Mouse (Mus musculus): Measurements from ENCODE around the gene Baiap3. TPM values are rescaled to one million over a fixed set of nuclear protein-coding genes. Genes with fewer than 3 reads are reported as not detected.
"Not testable (repeated sequence)": the region's sequence is repeated elsewhere in the genome, so short reads cannot be mapped to it uniquely, and the experiment has no call there.

Gene Baiap3
- polyA plus RNA-seq, 1 experiment from 2014 or later, result 1.8 TPM

- DNase-seq (ENCODE audit: low spot score); H3K36me3 ChIP-seq (ENCODE audit: control insufficient read depth, insufficient read depth, low read length): not testable (repeated sequence)
- 95% methylated on average over 5 of the region's 11 CpGs for WGBS
Observed at GRCm38 (mm10) chr17:25231621-25232020, 24.5 kb downstream of the Baiap3 start.

GRCm38 (mm10) chr17:25230700-25231099 lies 25.5 kb downstream of the Baiap3 start:
- Histone ChIP-seq H3K9me3 (ENCODE audit: control insufficient read depth, low read length) (no peaks in the 10 kb centered on the region), H3K27me3 (ENCODE audit: control insufficient read depth, insufficient read depth, low read length) (no peaks in the 10 kb centered on the region), H3K27ac (ENCODE audit: low read depth, low read length) (no peak overlapping the region), H3K4me3 (ENCODE audit: low read depth, low read length) (no peak overlapping the region), H3K4me1 (ENCODE audit: control insufficient read depth, insufficient read depth, low read length) (no peaks in the 10 kb centered on the region), H3K4me2 (ENCODE audit: low read depth) (no peak overlapping the region), H3K9ac (ENCODE audit: low read length) (no peak overlapping the region), H3K36me3 (ENCODE audit: control insufficient read depth, insufficient read depth, low read length) (peaks cover 9% of the 10 kb centered on the region; the same call in 1 of the 2 replicates)
- no peak for DNase-seq (ENCODE audit: low spot score)
- ATAC-seq (ENCODE audit: insufficient read depth, low FRiP score, low TSS enrichment), result no peak
- 96% methylated on average over 3 of the region's 3 CpGs for WGBS

More at GRCm38 (mm10) chr17:25231621-25232020, 24.5 kb downstream of the Baiap3 start:
- H3K9me3 ChIP-seq (ENCODE audit: control insufficient read depth, low read length); H3K4me2 ChIP-seq (ENCODE audit: low read depth); H3K9ac ChIP-seq (ENCODE audit: low read length); H3K27me3 ChIP-seq (ENCODE audit: control insufficient read depth, insufficient read depth, low read length); H3K4me3 ChIP-seq (ENCODE audit: low read depth, low read length); H3K4me1 ChIP-seq (ENCODE audit: control insufficient read depth, insufficient read depth, low read length); H3K27ac ChIP-seq (ENCODE audit: low read depth, low read length): not testable (repeated sequence)
- 0 out of 2 replicates have a peak, but pooled peaks have one; percentile 20 for ATAC-seq (ENCODE audit: insufficient read depth, low FRiP score, low TSS enrichment)

GRCm38 (mm10) chr17:25230014-25230655 lies 26.0 kb downstream of the Baiap3 start:
- not testable (repeated sequence) for DNase-seq (ENCODE audit: low spot score); H3K9me3 ChIP-seq (ENCODE audit: control insufficient read depth, low read length); H3K4me1 ChIP-seq (ENCODE audit: control insufficient read depth, insufficient read depth, low read length); H3K36me3 ChIP-seq (ENCODE audit: control insufficient read depth, insufficient read depth, low read length); H3K4me2 ChIP-seq (ENCODE audit: low read depth); H3K9ac ChIP-seq (ENCODE audit: low read length); ATAC-seq (ENCODE audit: insufficient read depth, low FRiP score, low TSS enrichment); H3K27ac ChIP-seq (ENCODE audit: low read depth, low read length); H3K4me3 ChIP-seq (ENCODE audit: low read depth, low read length); H3K27me3 ChIP-seq (ENCODE audit: control insufficient read depth, insufficient read depth, low read length)
- WGBS, result 83% methylated on average over 13 of the region's 17 CpGs

DNA sequence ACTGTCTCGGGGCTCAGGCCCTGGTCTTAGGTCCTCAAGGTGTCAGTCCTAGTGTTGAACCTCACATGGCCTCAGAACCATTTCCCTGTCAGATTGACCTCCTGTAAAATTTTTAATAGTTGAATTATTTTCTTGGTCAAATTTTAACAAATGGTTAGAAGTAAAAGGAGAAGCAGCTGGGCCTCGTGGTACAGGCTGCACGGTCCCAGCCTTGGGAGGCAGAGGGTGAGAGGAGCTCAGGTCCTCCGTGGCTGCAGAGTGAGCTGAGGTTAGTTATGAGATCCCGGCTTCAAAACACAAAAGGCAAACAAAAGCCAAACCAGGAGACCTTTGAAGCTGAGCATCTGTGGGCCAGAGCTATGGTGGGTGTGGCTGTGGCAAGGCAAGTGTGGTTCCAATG lies 28.2 kb downstream of the Baiap3 start:
- no peak overlapping the region for H3K9ac ChIP-seq (ENCODE audit: low read length)
- ATAC-seq (ENCODE audit: insufficient read depth, low FRiP score, low TSS enrichment), result no peak

DNA sequence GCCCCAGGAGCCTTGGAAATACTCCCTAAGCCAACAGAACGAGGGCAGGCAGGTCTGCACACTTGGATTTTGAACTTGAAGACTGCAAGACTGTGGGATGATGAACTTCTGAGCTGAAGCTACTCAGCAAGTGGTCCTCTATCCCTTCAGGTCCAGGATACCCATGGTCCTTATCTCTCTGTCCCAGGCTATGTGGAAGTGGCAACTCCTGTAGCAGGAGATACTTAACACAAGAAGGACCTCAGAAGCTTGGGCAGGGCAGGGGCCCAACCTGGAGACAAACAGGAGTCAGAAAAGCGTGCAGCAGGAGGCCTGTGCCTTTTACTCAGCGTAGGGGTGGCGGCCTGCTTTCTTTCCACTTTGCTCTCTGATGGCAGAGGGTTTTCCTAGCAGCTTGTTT lies 30.5 kb downstream of the Baiap3 start:
- Histone ChIP-seq H3K9ac (ENCODE audit: low read length) (no peak overlapping the region), H3K27ac (ENCODE audit: low read depth, low read length) (no peak overlapping the region), H3K27me3 (ENCODE audit: control insufficient read depth, insufficient read depth, low read length) (no peaks in the 10 kb centered on the region), H3K9me3 (ENCODE audit: control insufficient read depth, low read length) (no peaks in the 10 kb centered on the region), H3K4me2 (ENCODE audit: low read depth) (no peak overlapping the region), H3K4me3 (ENCODE audit: low read depth, low read length) (no peak overlapping the region), H3K36me3 (ENCODE audit: control insufficient read depth, insufficient read depth, low read length) (no peaks in the 10 kb centered on the region; the same call in 1 of the 2 replicates), H3K4me1 (ENCODE audit: control insufficient read depth, insufficient read depth, low read length) (peaks cover 5% of the 10 kb centered on the region)
- no peak for ATAC-seq (ENCODE audit: insufficient read depth, low FRiP score, low TSS enrichment)
- no peak for DNase-seq (ENCODE audit: low spot score)
- 83% methylated on average over 4 of the region's 4 CpGs for WGBS

More for the DNA sequence above, 28.2 kb downstream of the Baiap3 start:
- Histone ChIP-seq H3K27me3 (ENCODE audit: control insufficient read depth, insufficient read depth, low read length) (no peaks in the 10 kb centered on the region), H3K27ac (ENCODE audit: low read depth, low read length) (no peak overlapping the region), H3K4me3 (ENCODE audit: low read depth, low read length) (no peak overlapping the region), H3K4me1 (ENCODE audit: control insufficient read depth, insufficient read depth, low read length) (no peaks in the 10 kb centered on the region), H3K9me3 (ENCODE audit: control insufficient read depth, low read length) (no peaks in the 10 kb centered on the region), H3K4me2 (ENCODE audit: low read depth) (no peak overlapping the region), H3K36me3 (ENCODE audit: control insufficient read depth, insufficient read depth, low read length) (no peaks in the 10 kb centered on the region; the same call in 1 of the 2 replicates)
- WGBS, result 87% methylated on average over 5 of the region's 5 CpGs
- DNase-seq (ENCODE audit: low spot score), result no peak

GRCm38 (mm10) chr17:25224586-25225222 lies 31.5 kb downstream of the Baiap3 start:
- DNase-seq (ENCODE audit: low spot score) (no peak), ATAC-seq (ENCODE audit: insufficient read depth, low FRiP score, low TSS enrichment) (no peak)
- 88% methylated on average over 7 of the region's 7 CpGs for WGBS
- no peak overlapping the region for H3K4me3 ChIP-seq (ENCODE audit: low read depth, low read length)
- H3K9me3 ChIP-seq (ENCODE audit: control insufficient read depth, low read length), result no peaks in the 10 kb centered on the region
- H3K4me1 ChIP-seq (ENCODE audit: control insufficient read depth, insufficient read depth, low read length), result peaks cover 5% of the 10 kb centered on the region
- H3K36me3 ChIP-seq (ENCODE audit: control insufficient read depth, insufficient read depth, low read length), result no peaks in the 10 kb centered on the region
- no peak overlapping the region for H3K9ac ChIP-seq (ENCODE audit: low read length)
- no peak overlapping the region for H3K27ac ChIP-seq (ENCODE audit: low read depth, low read length)
- no peak overlapping the region for H3K4me2 ChIP-seq (ENCODE audit: low read depth)
- H3K27me3 ChIP-seq (ENCODE audit: control insufficient read depth, insufficient read depth, low read length), result no peaks in the 10 kb centered on the region

- no peaks in the 10 kb centered on the region for H3K9me3 ChIP-seq (ENCODE audit: control insufficient read depth, low read length)
- H3K36me3 ChIP-seq (ENCODE audit: control insufficient read depth, insufficient read depth, low read length), result no peaks in the 10 kb centered on the region
- H3K4me2 ChIP-seq (ENCODE audit: low read depth), result no peak overlapping the region
- no peaks in the 10 kb centered on the region for H3K27me3 ChIP-seq (ENCODE audit: control insufficient read depth, insufficient read depth, low read length)
- no peak overlapping the region for H3K4me3 ChIP-seq (ENCODE audit: low read depth, low read length)
- no peak overlapping the region for H3K9ac ChIP-seq (ENCODE audit: low read length)
- 59% methylated on average over 6 of the region's 6 CpGs for WGBS
- H3K27ac ChIP-seq (ENCODE audit: low read depth, low read length), result no peak overlapping the region
- ATAC-seq (ENCODE audit: insufficient read depth, low FRiP score, low TSS enrichment) (no peak), DNase-seq (ENCODE audit: low spot score) (no peak)
- peaks cover 5% of the 10 kb centered on the region for H3K4me1 ChIP-seq (ENCODE audit: control insufficient read depth, insufficient read depth, low read length)
Observed at GRCm38 (mm10) chr17:25222951-25223601, 33.1 kb downstream of the Baiap3 start.

DNA sequence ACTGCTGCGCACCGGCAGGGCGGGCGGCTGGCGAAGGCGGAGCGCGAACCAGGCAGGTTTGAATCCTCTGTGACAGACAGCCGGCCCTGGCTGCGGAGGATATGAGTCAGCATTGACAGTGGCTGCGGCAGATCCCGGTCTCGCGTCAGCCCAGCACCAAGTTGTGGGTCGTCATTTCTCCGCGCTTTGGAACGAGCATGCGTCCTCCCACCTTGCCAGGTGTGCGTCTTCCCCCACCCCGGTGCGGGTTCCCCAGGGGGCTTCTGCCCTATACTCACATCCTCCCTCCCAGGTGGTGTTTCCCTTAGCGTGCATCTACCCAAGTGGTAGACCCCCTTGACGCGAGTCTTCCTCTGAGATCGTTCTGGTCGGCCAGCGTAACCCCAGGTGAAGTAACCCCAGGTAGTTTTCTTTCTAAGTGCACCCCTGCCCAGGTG lies 33.6 kb downstream of the Baiap3 start:
- H3K4me3 ChIP-seq (ENCODE audit: low read depth, low read length); H3K27ac ChIP-seq (ENCODE audit: low read depth, low read length); DNase-seq (ENCODE audit: low spot score); H3K4me1 ChIP-seq (ENCODE audit: control insufficient read depth, insufficient read depth, low read length); H3K9me3 ChIP-seq (ENCODE audit: control insufficient read depth, low read length); H3K27me3 ChIP-seq (ENCODE audit: control insufficient read depth, insufficient read depth, low read length); H3K36me3 ChIP-seq (ENCODE audit: control insufficient read depth, insufficient read depth, low read length); H3K9ac ChIP-seq (ENCODE audit: low read length): not testable (repeated sequence)
- H3K4me2 ChIP-seq (ENCODE audit: low read depth), result 0 out of 2 replicates have a peak overlapping the region, but pooled peaks have one; percentile 62
- 15% methylated on average over 15 of the region's 28 CpGs for WGBS
- peak; percentile 58 for ATAC-seq (ENCODE audit: insufficient read depth, low FRiP score, low TSS enrichment)
